Mouse (Mus musculus) testis, adult 2 months (tissue): Measurements from ENCODE around the gene Cbx7.

Experiments used
- CTCF ChIP-seq: fragments of 200-500 bp; IDR thresholded peaks from 2 replicates; pipeline ENCODE4 v1.5.1; 2012; ENCODE audit warnings: low read depth, mild to moderate bottlenecking, inconsistent platforms, low read length, moderate library complexity; ENCODE audit not compliant: control insufficient read depth, insufficient read depth, insufficient replicate concordance
- POLR2A ChIP-seq: fragments of 200-500 bp; IDR thresholded peaks from 2 replicates; pipeline ENCODE4 v1.6.1; 2012; ENCODE audit warnings: low read depth, mild to moderate bottlenecking, inconsistent platforms, low read length, moderate library complexity; ENCODE audit not compliant: control insufficient read depth

DNA sequence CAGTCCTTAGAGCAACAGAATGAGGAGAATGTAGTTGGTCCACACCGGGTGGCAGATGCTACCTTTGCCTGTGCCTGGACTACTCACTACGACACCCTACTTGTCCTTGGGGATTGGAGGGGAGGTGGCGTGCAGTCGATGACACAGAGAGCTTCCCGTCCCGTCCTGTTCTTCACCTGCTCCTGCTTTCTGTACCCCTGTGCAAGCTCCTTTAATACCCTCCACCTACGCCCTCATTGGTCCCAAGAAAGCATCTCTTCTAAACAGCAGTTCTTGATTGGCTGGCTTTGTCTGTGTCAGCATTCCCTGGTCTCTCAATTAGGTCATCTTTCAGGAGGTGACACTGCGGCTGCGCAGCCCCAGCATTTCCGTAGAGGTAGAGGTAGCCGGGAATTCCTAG, at the start of gene Cbx7:
- TF ChIP-seq CTCF (no peak), POLR2A (no peak)
